Mouse (Mus musculus) midbrain, embryonic 12.5 days (tissue): ENCODE measurements at regions not wholly inside any gene's neighbourhood (a gene's known extent, or its start where the extent isn't known, plus 50 kb on each side); places are given as distances from the start of the nearest gene placed in this dataset.
"Not testable (repeated sequence)": the region's sequence is repeated elsewhere in the genome, so short reads cannot be mapped to it uniquely, and the experiment has no call there.

Experiments used
- ATAC-seq: fragments of 200-750 bp; cut with Nextera tagmentation; 2 replicates; pipeline ENCODE4 v1.8.0; 2017; ENCODE audit warnings: low read depth, moderate TSS enrichment, moderate library complexity; ENCODE audit not compliant: low FRiP score
- H3K27ac ChIP-seq: fragments of 300-500 bp; sonication (generic); replicated peaks from 2 replicates; pipeline ENCODE4 v1.5.1; 2016; ENCODE audit warnings: mild to moderate bottlenecking
- H3K27me3 ChIP-seq: fragments of 300-500 bp; sonication (generic); 2 replicates; pipeline ENCODE4 v1.6.1; 2016; ENCODE audit warnings: mild to moderate bottlenecking
- H3K36me3 ChIP-seq: fragments of 300-500 bp; sonication (generic); 2 replicates; pipeline ENCODE4 v1.6.1; 2016
- H3K4me1 ChIP-seq: fragments of 300-500 bp; sonication (generic); 2 replicates; pipeline ENCODE4 v1.6.1; 2016
- H3K4me2 ChIP-seq: fragments of 300-500 bp; sonication (generic); replicated peaks from 2 replicates; pipeline ENCODE4 v1.6.1; 2016; ENCODE audit warnings: mild to moderate bottlenecking, moderate library complexity
- H3K4me3 ChIP-seq: fragments of 300-500 bp; sonication (generic); 2 replicates; pipeline ENCODE4 v1.5.1; 2016; ENCODE audit warnings: mild to moderate bottlenecking
- H3K9ac ChIP-seq: fragments of 300-500 bp; sonication (generic); replicated peaks from 2 replicates; pipeline ENCODE4 v1.6.1; 2016; ENCODE audit warnings: mild to moderate bottlenecking, moderate library complexity
- H3K9me3 ChIP-seq: fragments of 300-500 bp; sonication (generic); 2 replicates; pipeline ENCODE4 v1.6.1; 2016; ENCODE audit warnings: mild to moderate bottlenecking
- WGBS: fragments of 180-500 bp; shearing (Covaris S2); methylation state at CpG from one replicate; pipeline ENCODE4 v1.1.7; 2016; 5-methylcytosine and 5-hydroxymethylcytosine counted together

- Histone ChIP-seq H3K9ac (no peak overlapping the region), H3K9me3 (no peaks in the 10 kb centered on the region), H3K27ac (no peak overlapping the region), H3K4me3 (no peak overlapping the region), H3K4me1 (0 out of 2 replicates have a peak, but pooled peaks cover 4% of the 10 kb centered on the region), H3K27me3 (no peaks in the 10 kb centered on the region), H3K36me3 (no peaks in the 10 kb centered on the region), H3K4me2 (no peak overlapping the region)
- 2% methylated on average over 3 of the region's 3 CpGs for WGBS
- ATAC-seq, result peak; percentile 49; the same call in 1 of the 2 replicates
These were observed 2513.1 kb upstream of the Gm12353 start for GRCm38 (mm10) chr4:17092132-17092531.

GRCm38 (mm10) chr4:17107916-17108315 is 2497.3 kb upstream of the Gm12353 start:
- not testable (repeated sequence) for ATAC-seq, H3K27ac ChIP-seq, H3K4me2 ChIP-seq, H3K27me3 ChIP-seq, H3K36me3 ChIP-seq, H3K4me1 ChIP-seq, H3K9me3 ChIP-seq, H3K4me3 ChIP-seq, H3K9ac ChIP-seq
